26 mouse cellular contexts compared by ENCODE assay signal in genomic region chr12:32975501-32975900, GRCm38 (mm10).
"Had no signal": no experiment of that assay in that cellular context is flagged by ENCODE, and none has a peak within 500 bp of the region (broad histone marks: within the 10 kb centered on the region; RNA-seq: fewer than 3 reads in every experiment).

No protein-coding gene starts in this region.

- H3K4me2 ChIP-seq: heart, embryonic 11.5 days; heart, embryonic 13.5 days; heart, embryonic 15.5 days; hindbrain, embryonic 12.5 days; hindbrain, embryonic 14.5 days; intestine, embryonic 15.5 days; limb, embryonic 12.5 days had no signal

- H3K9me3 ChIP-seq: heart, embryonic 13.5 days; heart, embryonic 15.5 days; hindbrain, embryonic 10.5 days; hindbrain, embryonic 12.5 days; intestine, embryonic 15.5 days; limb, embryonic 10.5 days; limb, embryonic 12.5 days had no signal

- H3K4me3 ChIP-seq: gastrocnemius, adult 2 months; heart, adult 2 months; heart, embryonic 13.5 days; heart, embryonic 15.5 days; hindbrain, embryonic 10.5 days; hindbrain, embryonic 12.5 days; intestine, embryonic 15.5 days; layer of hippocampus, adult 2 months; left cerebral cortex, adult 2 months; limb, embryonic 10.5 days; limb, embryonic 12.5 days had no signal

- H3K36me3 ChIP-seq: intestine, embryonic 15.5 days had no signal

- H3K27me3 ChIP-seq: heart, embryonic 13.5 days; heart, embryonic 15.5 days; hindbrain, embryonic 12.5 days; intestine, embryonic 15.5 days; limb, embryonic 12.5 days had no signal

- H3K4me1 ChIP-seq: heart, embryonic 15.5 days; hindbrain, embryonic 10.5 days; hindbrain, embryonic 12.5 days; intestine, embryonic 15.5 days; limb, embryonic 10.5 days; limb, embryonic 12.5 days had no signal

- H3K9ac ChIP-seq: heart, embryonic 13.5 days; heart, embryonic 15.5 days; hindbrain, embryonic 12.5 days; hindbrain, embryonic 14.5 days; intestine, embryonic 15.5 days; limb, embryonic 12.5 days had no signal

- DNase-seq: gastrocnemius, adult 2 months; gastrocnemius, postnatal 10 days; gastrocnemius, postnatal 25 days; heart, adult 2 months; heart, postnatal 14 days; heart, postnatal 36 days; kidney, adult 18-20 months; kidney, adult 8-10 months; kidney, postnatal 10 days; kidney, postnatal 25 days; kidney, postnatal 4 days had no signal

- H3K27ac ChIP-seq: gastrocnemius, adult 2 months; heart, adult 2 months; heart, embryonic 13.5 days; heart, embryonic 15.5 days; hindbrain, embryonic 10.5 days; hindbrain, embryonic 12.5 days; hindbrain, embryonic 14.5 days; intestine, embryonic 15.5 days; layer of hippocampus, adult 2 months; left cerebral cortex, adult 2 months; limb, embryonic 10.5 days; limb, embryonic 12.5 days had no signal

- ATAC-seq: forebrain, embryonic 16.5 days; hindbrain, embryonic 16.5 days; inflammation-experienced regulatory T-cells, adult 6 months; intestine, embryonic 15.5 days; intestine, postnatal 0 days had no signal
